In genomic region chr17:35080248-35080647, GRCm38 (mm10) we compare ENCODE assay signal across 1 mouse cellular context.
TF ChIP-seq lines count a peak whose summit lies in the region.

No protein-coding gene starts in this region.

TF ChIP-seq in MEL, 35 proteins besides CTCF, POLR2A, EP300 and RAD21:
- TF ChIP-seq USF1 (IDR thresholded peaks at IDR 0.05; ENCODE audit: low read depth, low read length), result no peak
- TF ChIP-seq NRF1 (IDR thresholded peaks at IDR 0.05; ENCODE audit: insufficient read depth, low read depth, low read length, poor library complexity, severe bottlenecking), result no peak
- TF ChIP-seq MYB (IDR thresholded peaks at IDR 0.05; ENCODE audit: low read depth, low read length), result no peak
- no peak for TF ChIP-seq TAL1 (IDR thresholded peaks at IDR 0.05; ENCODE audit: low read length)
- TF ChIP-seq SIN3A (IDR thresholded peaks at IDR 0.05; ENCODE audit: low read length), result no peak
- no peak for TF ChIP-seq KAT2A (conservative IDR thresholded peaks at IDR 0.05; ENCODE audit: low read depth, low read length)
- no peak for TF ChIP-seq E2F4 (IDR thresholded peaks at IDR 0.05; ENCODE audit: borderline replicate concordance, low read depth, low read length)
- TF ChIP-seq MAX (IDR thresholded peaks at IDR 0.05; ENCODE audit: low read length), result no peak
- TF ChIP-seq HCFC1 (IDR thresholded peaks at IDR 0.05; ENCODE audit: low read depth, low read length), result no peak
- no peak for TF ChIP-seq ELF1 (IDR thresholded peaks at IDR 0.05; ENCODE audit: low read depth, low read length)
- no peak for TF ChIP-seq ETS1 (IDR thresholded peaks at IDR 0.05; ENCODE audit: low read depth, low read length)
- TF ChIP-seq NELFE (IDR thresholded peaks at IDR 0.05; ENCODE audit: low read depth, low read length), result no peak
- no peak for TF ChIP-seq ZC3H11A (IDR thresholded peaks at IDR 0.05; ENCODE audit: low read depth, low read length)
- TF ChIP-seq BHLHE40 (IDR thresholded peaks at IDR 0.05; ENCODE audit: borderline replicate concordance, low read depth, low read length), result no peak
- no peak for TF ChIP-seq GATA1 (IDR thresholded peaks at IDR 0.05; ENCODE audit: low read depth, low read length)
- TF ChIP-seq ZNF384 (IDR thresholded peaks at IDR 0.05; ENCODE audit: low read depth, low read length), result no peak
- no peak for TF ChIP-seq POLR2AphosphoS2 (IDR thresholded peaks at IDR 0.05; ENCODE audit: low read length)
- no peak for TF ChIP-seq UBTF (IDR thresholded peaks at IDR 0.05; ENCODE audit: borderline replicate concordance, insufficient read depth, low read depth, low read length)
TF ChIP-seq in MEL: peak in this region for 0.
